Mouse (Mus musculus): Measurements from ENCODE around the gene Nt5dc2. TPM values are rescaled to one million over a fixed set of nuclear protein-coding genes. Genes with fewer than 3 reads are reported as not detected.

Gene Nt5dc2
- polyA plus RNA-seq, 1 experiment from 2014 or later, result 288 TPM

DNA sequence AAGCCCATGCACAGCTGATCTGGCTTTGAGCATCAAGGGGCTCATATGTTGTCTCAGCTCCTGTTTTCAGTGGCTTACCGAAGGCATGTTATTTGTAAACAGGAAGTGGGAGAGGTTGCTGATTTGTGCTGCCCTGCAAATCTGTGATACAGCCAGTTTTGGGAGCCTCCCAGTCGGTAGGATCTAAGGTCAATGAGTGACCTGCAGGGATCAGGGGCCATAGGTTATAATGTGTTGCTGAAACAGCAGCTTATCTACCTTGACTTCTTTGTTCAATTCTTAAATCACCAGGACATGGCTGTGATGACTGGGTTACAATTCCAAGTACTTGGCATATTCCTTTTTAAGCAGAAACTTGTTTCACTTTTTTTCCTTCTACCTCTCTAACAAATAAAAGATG, 15.3 kb upstream of the Nt5dc2 start:
- H3K4me1 ChIP-seq (ENCODE audit: control insufficient read depth, insufficient read depth, low read length), result peaks cover 2% of the 10 kb centered on the region; the same call in 1 of the 2 replicates

DNA sequence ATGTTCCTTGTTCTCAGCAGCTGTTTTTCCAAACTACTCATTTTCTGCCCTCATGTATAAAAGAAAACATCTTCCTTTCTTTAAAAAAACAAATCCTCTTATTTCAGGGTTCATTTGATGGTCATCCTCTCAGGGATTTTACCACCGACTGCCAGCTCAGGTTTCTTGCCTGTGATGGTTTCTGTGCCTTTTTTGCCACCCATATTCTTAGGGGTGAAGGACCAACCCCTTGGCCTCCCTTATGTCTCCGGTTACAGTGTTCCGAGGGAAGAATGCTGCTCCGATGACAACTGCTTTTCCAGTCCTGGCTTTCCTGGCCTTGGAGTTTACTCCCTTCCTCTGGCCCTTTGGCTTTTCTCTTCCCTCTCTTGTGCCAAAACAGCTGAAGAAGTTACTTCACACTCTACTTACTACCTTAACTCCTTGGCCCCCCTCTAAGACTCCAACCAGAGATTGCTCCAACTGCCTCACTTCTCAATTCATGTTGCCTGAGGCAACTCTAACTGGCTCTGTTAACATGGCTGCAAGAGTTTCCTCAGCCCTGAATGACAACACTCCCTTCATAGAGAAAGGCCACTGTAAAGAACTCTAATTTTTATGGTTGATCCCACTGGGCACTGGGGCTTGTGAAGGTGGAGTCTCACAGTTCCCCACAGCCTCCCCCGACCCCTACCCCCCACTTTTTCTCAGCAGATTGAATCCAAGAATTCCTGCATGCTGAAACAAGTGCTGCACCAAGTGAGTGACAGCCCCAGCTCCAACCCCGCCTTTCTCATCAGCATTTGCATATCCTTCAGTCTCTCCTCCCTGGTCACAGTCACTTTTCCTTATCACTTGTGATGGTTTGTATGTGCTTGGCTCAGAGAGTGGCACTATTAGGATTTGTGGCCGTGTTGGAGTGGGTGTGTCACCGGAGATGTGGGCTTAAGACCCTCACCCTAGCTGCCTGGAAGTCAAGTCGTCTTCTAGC, 5.5 kb upstream of the Nt5dc2 start:
- Histone ChIP-seq H3K9me3 (replicated peaks; ENCODE audit: control insufficient read depth, low read length) (no peaks in the 10 kb centered on the region), H3K4me2 (ENCODE audit: low read depth, low read length) (peak overlapping the region; percentile 21; the same call in 1 of the 2 replicates), H3K36me3 (ENCODE audit: control insufficient read depth, insufficient read depth) (peaks cover 12% of the 10 kb centered on the region), H3K4me3 (ENCODE audit: low read length) (no peak overlapping the region), H3K27me3 (ENCODE audit: control insufficient read depth, insufficient read depth, low read length) (no peaks in the 10 kb centered on the region), H3K9ac (ENCODE audit: low read length) (no peak overlapping the region), H3K27ac (ENCODE audit: low read length) (peak overlapping the region; percentile 55), H3K4me1 (ENCODE audit: control insufficient read depth, insufficient read depth, low read length) (peaks cover 34% of the 10 kb centered on the region)
- no peak for ATAC-seq (replicated peaks; ENCODE audit: extremely low read depth, insufficient read depth, low FRiP score)
- WGBS, result 48% methylated on average over 9 of the region's 9 CpGs

More for the DNA sequence above, 15.3 kb upstream of the Nt5dc2 start:
- H3K27ac ChIP-seq (ENCODE audit: low read length), result no peak overlapping the region
- WGBS, result 62% methylated on average over 2 of the region's 2 CpGs
- H3K9ac ChIP-seq (ENCODE audit: low read length), result no peak overlapping the region
- H3K4me3 ChIP-seq (ENCODE audit: low read length), result no peak overlapping the region
- H3K36me3 ChIP-seq (ENCODE audit: control insufficient read depth, insufficient read depth), result peaks cover 28% of the 10 kb centered on the region
- H3K4me2 ChIP-seq (ENCODE audit: low read depth, low read length), result no peak overlapping the region
- no peak for ATAC-seq (replicated peaks; ENCODE audit: extremely low read depth, insufficient read depth, low FRiP score)
- H3K9me3 ChIP-seq (replicated peaks; ENCODE audit: control insufficient read depth, low read length), result no peaks in the 10 kb centered on the region
- no peaks in the 10 kb centered on the region for H3K27me3 ChIP-seq (ENCODE audit: control insufficient read depth, insufficient read depth, low read length)

DNA sequence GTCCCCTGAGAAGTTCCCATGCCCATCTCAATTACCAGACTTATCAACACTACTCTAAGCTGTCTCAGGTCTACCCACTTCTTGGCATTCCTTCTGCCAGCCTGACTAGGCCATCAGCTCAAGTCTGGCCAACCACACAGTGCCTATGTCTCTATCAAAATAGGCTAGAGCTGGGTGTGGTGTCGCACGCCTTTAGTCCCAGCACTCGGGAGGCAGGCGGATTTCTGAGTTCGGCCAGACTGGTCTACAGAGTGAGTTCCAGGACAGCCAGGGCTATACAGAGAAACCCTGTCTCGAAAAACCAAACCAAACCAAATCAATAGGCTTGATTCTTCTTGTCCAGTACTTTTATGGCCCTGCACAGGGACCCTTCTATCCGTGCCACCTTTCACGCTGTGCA, 4.0 kb upstream of the Nt5dc2 start:
- no peak overlapping the region for H3K27ac ChIP-seq (ENCODE audit: low read length)
- 91% methylated on average over 8 of the region's 8 CpGs for WGBS
- peak overlapping the region; percentile 50; the same call in 1 of the 2 replicates for H3K4me2 ChIP-seq (ENCODE audit: low read depth, low read length)
- no peak overlapping the region for H3K4me3 ChIP-seq (ENCODE audit: low read length)
- peak overlapping the region; percentile 25; the same call in 1 of the 2 replicates for H3K9ac ChIP-seq (ENCODE audit: low read length)
- H3K27me3 ChIP-seq (ENCODE audit: control insufficient read depth, insufficient read depth, low read length), result no peaks in the 10 kb centered on the region
- no peaks in the 10 kb centered on the region for H3K9me3 ChIP-seq (replicated peaks; ENCODE audit: control insufficient read depth, low read length)
- peaks cover 8% of the 10 kb centered on the region for H3K36me3 ChIP-seq (ENCODE audit: control insufficient read depth, insufficient read depth)
- H3K4me1 ChIP-seq (ENCODE audit: control insufficient read depth, insufficient read depth, low read length), result peaks cover 37% of the 10 kb centered on the region
- no peak for ATAC-seq (replicated peaks; ENCODE audit: extremely low read depth, insufficient read depth, low FRiP score)

DNA sequence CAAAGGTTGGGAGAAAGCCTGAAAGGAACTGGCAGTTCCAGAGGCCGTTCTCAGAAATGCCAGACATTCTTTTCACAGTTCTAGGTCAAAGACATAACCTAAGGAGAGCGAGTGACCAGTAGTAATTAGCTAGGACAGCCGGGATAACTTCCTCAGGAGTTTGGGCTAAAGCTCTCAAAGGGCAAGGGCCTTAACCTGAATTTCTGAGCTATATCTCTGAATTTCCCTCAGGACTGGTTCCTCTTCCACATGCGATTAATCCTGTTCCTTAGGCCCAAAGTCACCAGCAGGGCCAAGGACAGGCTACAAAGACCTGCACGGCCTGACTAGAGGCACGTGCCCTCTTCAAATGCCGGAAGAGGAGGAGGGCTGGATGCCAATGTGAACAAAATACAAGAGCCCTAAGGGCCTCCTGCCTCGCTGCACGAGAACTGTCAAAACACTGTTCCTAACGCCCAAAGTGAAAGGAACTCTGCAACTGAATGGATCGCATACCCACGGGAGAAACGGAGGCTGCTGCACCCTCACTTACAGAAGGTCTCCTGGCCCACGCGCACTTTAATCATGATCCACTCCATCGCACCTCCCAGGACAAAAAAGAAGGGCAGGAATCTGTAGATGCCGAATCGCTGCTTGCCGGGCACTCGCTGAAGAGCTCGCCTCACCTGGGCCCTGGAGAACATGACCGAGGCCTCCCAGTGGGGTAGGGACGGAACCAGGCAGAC, 2.6 kb upstream of the Nt5dc2 start:
- H3K4me2 ChIP-seq (ENCODE audit: low read depth, low read length), result peak overlapping the region; percentile 87
- peaks cover 6% of the 10 kb centered on the region for H3K36me3 ChIP-seq (ENCODE audit: control insufficient read depth, insufficient read depth)
- peaks cover 52% of the 10 kb centered on the region for H3K4me1 ChIP-seq (ENCODE audit: control insufficient read depth, insufficient read depth, low read length)
- peak; percentile 43 for ATAC-seq (replicated peaks; ENCODE audit: extremely low read depth, insufficient read depth, low FRiP score)
- 2% methylated on average over 23 of the region's 23 CpGs for WGBS
- no peaks in the 10 kb centered on the region for H3K27me3 ChIP-seq (ENCODE audit: control insufficient read depth, insufficient read depth, low read length)
- H3K9me3 ChIP-seq (replicated peaks; ENCODE audit: control insufficient read depth, low read length), result no peaks in the 10 kb centered on the region
- H3K4me3 ChIP-seq (ENCODE audit: low read length), result peak overlapping the region; percentile 87
- H3K9ac ChIP-seq (ENCODE audit: low read length), result peak overlapping the region; percentile 94
- peak overlapping the region; percentile 99 for H3K27ac ChIP-seq (ENCODE audit: low read length)

DNA sequence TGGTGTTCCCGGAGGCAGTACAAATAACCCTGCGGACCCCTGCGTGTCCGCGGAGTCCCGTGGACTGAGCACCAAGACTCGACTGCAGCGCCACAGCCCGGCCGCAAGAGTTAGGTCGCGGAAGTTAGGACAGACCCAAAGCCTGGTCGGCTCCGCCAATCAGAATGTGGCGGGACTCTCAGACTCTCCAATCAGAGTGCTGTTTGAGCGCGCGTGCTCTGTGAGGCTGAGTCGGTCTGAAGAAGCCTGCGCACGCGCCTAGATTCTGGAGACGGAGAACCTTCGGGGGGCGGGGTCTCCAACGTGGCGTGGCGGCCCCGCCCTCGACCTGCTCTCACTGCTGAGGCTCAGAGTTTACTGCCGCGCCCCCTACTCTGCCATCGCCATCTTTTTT, 2.0 kb upstream of the Nt5dc2 start, which contains the start of gene Smim4:
Smim4 (minus strand) TSS at position 131 of the 394 bp plus-strand sequence.
- Histone ChIP-seq H3K9ac (ENCODE audit: low read length) (peak within 1 kb of the TSS; percentile 94), H3K27ac (ENCODE audit: low read length) (peak within 1 kb of the TSS; percentile 99), H3K4me2 (ENCODE audit: low read depth, low read length) (peak within 1 kb of the TSS; percentile 87), H3K9me3 (replicated peaks; ENCODE audit: control insufficient read depth, low read length) (no peaks in the 10 kb centered on the region), H3K36me3 (ENCODE audit: control insufficient read depth, insufficient read depth) (peaks cover 6% of the 10 kb centered on the region), H3K27me3 (ENCODE audit: control insufficient read depth, insufficient read depth, low read length) (no peaks in the 10 kb centered on the region), H3K4me3 (ENCODE audit: low read length) (peak within 1 kb of the TSS; percentile 87), H3K4me1 (ENCODE audit: control insufficient read depth, insufficient read depth, low read length) (peaks cover 56% of the 10 kb centered on the region)
- ATAC-seq (replicated peaks; ENCODE audit: extremely low read depth, insufficient read depth, low FRiP score), result peak; percentile 92
- WGBS, result under 1% methylated on average over 33 of the region's 33 CpGs

DNA sequence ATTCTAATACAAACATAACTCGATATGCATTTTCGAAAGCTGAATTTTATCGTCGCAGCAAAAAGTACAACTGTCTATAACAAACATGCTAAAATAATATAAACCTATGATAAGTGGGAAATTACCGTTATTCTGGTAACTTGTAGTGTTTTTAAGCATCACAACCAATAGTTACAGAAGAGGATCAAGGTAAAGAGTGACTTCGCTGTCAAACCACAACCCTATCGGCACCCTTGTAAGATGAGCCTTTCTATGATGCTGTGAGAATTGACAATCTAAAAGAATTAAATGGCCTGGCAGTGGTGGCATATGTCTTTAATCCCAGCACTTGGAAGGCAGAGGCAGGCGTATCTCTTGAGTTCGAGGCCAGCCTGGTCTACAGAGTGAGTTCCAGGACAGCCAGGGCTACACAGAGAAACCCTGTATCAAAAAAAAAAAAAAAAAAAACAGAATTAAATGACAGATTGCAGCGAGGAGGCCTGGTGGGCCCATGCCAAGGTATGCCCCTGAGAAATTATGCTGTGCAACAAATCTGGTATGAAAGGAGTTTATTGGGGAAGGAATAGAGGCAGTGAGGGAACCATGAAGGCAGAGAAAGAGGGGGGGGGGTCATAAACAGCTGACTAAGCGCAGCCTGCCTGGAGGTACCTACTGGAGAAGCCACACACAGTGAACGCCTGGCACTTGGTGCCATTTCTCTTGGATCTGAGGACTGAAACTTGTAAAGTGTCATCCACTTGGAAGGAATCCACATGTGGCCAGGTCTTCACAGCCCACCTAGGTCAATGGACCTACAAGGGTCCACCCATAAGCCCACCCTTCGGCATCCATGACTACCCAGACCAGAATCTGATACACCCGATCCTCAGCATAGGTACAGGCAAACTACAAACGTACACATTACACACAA, 1.3 kb upstream of the Nt5dc2 start:
- peak overlapping the region; percentile 36 for H3K4me3 ChIP-seq (ENCODE audit: low read length)
- ATAC-seq (replicated peaks; ENCODE audit: extremely low read depth, insufficient read depth, low FRiP score), result no peak
- H3K9me3 ChIP-seq (replicated peaks; ENCODE audit: control insufficient read depth, low read length), result no peaks in the 10 kb centered on the region
- H3K27ac ChIP-seq (ENCODE audit: low read length), result peak overlapping the region; percentile 83
- H3K4me1 ChIP-seq (ENCODE audit: control insufficient read depth, insufficient read depth, low read length), result peaks cover 58% of the 10 kb centered on the region
- WGBS, result 63% methylated on average over 15 of the region's 15 CpGs
- H3K4me2 ChIP-seq (ENCODE audit: low read depth, low read length), result peak overlapping the region; percentile 78
- no peaks in the 10 kb centered on the region for H3K27me3 ChIP-seq (ENCODE audit: control insufficient read depth, insufficient read depth, low read length)
- H3K36me3 ChIP-seq (ENCODE audit: control insufficient read depth, insufficient read depth), result peaks cover 3% of the 10 kb centered on the region; the same call in 1 of the 2 replicates
- H3K9ac ChIP-seq (ENCODE audit: low read length), result peak overlapping the region; percentile 37

DNA sequence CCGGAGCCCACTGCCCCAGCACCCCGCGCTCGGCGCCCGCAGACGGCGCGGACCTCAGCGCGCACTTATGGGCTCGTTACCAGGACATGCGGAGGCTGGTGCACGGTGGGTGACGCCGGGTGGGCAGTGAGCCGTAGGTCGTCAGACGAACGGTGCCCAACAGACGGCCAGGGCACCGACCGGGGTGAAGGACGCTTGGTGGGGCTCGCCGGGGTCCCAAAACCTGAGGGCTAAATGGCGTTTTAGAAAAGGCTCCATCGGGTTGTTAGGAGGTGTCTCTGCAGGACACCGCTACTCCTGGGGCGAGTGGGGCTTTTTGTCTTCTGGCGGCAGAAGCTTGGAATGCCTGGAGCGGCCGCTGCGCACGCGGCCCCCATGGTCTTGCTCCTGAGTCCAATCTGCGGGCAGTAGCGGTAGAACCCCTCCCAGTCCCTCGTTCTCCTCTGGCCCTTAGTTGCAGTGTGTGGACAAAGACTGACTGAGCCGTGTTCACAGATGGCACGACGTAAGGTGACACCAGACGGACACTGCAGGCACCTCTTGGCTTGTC, 494 bp downstream of the Nt5dc2 start:
- WGBS, result under 1% methylated on average over 42 of the region's 43 CpGs

DNA sequence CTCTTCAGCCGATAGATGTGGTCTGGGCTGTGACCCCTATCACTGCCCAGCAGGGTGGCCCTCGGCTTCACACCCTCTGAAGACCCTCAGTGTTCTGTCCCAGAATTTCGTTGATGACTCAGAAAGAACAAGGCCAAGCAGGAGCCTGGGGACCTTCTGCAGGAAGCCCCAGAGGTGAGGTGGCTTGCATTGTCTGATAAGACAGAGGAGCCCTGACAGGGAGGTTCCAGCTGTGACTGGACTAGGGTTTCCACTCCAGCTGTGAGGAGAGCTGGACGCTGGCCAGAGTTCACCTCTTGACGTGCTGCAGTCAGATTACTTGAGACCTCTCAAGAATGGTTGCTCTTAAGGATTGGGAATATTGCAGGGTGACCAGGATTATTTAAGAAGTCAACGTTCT, 1.2 kb downstream of the Nt5dc2 start:
- no peaks in the 10 kb centered on the region for H3K9me3 ChIP-seq (replicated peaks; ENCODE audit: control insufficient read depth, low read length)
- H3K27ac ChIP-seq (ENCODE audit: low read length), result peak overlapping the region; percentile 76; the same call in 1 of the 2 replicates
- H3K4me3 ChIP-seq (ENCODE audit: low read length), result peak overlapping the region; percentile 71
- peak overlapping the region; percentile 86 for H3K9ac ChIP-seq (ENCODE audit: low read length)
- WGBS, result 6% methylated on average over 6 of the region's 6 CpGs
- no peak for ATAC-seq (replicated peaks; ENCODE audit: extremely low read depth, insufficient read depth, low FRiP score)
- H3K27me3 ChIP-seq (ENCODE audit: control insufficient read depth, insufficient read depth, low read length), result no peaks in the 10 kb centered on the region
- peak overlapping the region; percentile 78 for H3K4me2 ChIP-seq (ENCODE audit: low read depth, low read length)
- H3K4me1 ChIP-seq (ENCODE audit: control insufficient read depth, insufficient read depth, low read length), result peaks cover 39% of the 10 kb centered on the region
- H3K36me3 ChIP-seq (ENCODE audit: control insufficient read depth, insufficient read depth), result peaks cover 22% of the 10 kb centered on the region

More for the DNA sequence above, 494 bp downstream of the Nt5dc2 start:
- no peaks in the 10 kb centered on the region for H3K27me3 ChIP-seq (ENCODE audit: control insufficient read depth, insufficient read depth, low read length)
- peaks cover 15% of the 10 kb centered on the region for H3K36me3 ChIP-seq (ENCODE audit: control insufficient read depth, insufficient read depth)
- peaks cover 43% of the 10 kb centered on the region for H3K4me1 ChIP-seq (ENCODE audit: control insufficient read depth, insufficient read depth, low read length)
- peak overlapping the region; percentile 76 for H3K27ac ChIP-seq (ENCODE audit: low read length)
- no peaks in the 10 kb centered on the region for H3K9me3 ChIP-seq (replicated peaks; ENCODE audit: control insufficient read depth, low read length)
- H3K4me3 ChIP-seq (ENCODE audit: low read length), result peak overlapping the region; percentile 71
- H3K9ac ChIP-seq (ENCODE audit: low read length), result peak overlapping the region; percentile 86
- H3K4me2 ChIP-seq (ENCODE audit: low read depth, low read length), result peak overlapping the region; percentile 78
- ATAC-seq (replicated peaks; ENCODE audit: extremely low read depth, insufficient read depth, low FRiP score), result no peak

Measured in heart, embryonic 16.5 days (tissue).